Mouse (Mus musculus) gastrocnemius, adult 18-20 months (tissue): ENCODE results near the gene Flt3. TPM values are rescaled to one million over a fixed set of nuclear protein-coding genes. Genes with fewer than 3 reads are reported as not detected.
A peak's percentile ranks its signal among the peaks of the same experiment; 100 is the strongest.

Experiments used
- DNase-seq: peaks from one replicate; pipeline ENCODE4 v3.0.0; 2021; ENCODE audit warnings: low spot score
- total RNA-seq, 2 experiments: library from RNA; stranded (reverse); gene quantifications; 2 replicates each; pipeline ENCODE4 v1.2.3; 2021

The Flt3 gene
- total RNA-seq, 2 experiments from 2014 or later: 0.07 TPM

DNA sequence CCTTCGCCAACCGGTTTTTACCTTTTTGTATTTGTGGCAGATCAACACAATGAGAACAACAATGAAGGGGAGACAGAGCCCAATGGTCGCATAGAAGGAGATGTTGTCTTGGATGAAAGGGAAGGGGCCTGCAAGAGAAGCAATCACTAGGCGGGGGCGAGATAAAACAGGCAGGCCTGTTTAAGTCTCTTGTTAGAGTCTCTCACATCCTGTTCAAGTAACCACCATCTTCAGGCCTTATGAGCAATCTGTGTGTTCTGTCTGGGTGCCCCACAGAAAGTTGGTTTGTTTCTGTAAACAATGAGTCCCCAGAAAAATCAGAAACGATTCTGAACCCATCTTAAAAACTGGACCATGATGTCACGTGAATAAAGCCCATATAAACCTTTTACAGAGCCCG is 45.3 kb downstream of the Flt3 start:
- no peak for DNase-seq

DNA sequence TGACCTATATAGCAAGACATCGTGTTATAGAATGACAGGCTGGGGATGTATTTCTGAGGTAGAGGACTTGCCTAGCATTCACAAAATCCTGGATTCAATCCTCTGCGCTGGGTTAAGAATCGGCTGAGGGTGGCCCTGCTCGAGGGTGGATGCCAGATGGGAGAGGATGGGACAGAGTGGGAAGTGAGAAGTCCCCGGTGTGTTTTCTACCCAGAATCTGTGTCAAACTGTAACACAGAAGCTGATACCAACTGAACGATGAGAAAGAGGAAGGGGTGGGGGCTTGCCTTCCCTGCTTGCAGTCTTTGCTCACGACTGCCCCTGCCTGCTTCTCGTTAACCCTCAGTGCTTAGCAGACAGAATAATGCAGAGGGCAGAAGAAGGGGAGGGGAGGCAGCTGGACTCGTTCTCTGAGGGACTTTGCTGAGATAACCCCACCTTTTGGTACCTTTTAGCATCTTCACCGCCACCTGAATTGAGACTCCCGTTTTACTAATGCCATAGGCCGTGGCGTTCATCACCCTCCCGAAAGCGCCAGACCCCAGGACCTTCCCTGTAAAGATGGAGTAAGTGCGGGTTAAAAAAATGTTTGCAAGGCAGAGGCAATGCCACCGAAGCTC is 46.0 kb downstream of the Flt3 start:
- no peak for DNase-seq

DNA sequence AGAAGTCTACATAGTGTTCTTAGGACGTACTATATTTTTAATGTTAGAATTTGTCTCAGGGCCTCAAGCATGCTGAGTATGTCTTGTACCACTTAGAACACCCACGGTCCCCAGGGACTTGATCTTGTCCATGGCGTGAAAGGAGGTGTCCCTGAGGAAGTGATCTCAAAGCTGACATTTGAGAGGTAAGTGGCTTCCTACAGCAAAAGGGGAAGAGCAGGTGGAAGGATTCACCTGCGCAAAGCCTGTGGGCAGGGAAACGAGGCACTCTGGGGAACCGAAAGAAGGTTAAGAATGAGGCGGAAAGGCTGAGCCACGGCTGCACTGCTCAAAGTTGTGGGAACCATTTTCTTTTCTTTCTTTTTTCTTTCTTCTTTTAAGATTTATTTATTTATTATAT is 48.4 kb downstream of the Flt3 start:
- no peak for DNase-seq

DNA sequence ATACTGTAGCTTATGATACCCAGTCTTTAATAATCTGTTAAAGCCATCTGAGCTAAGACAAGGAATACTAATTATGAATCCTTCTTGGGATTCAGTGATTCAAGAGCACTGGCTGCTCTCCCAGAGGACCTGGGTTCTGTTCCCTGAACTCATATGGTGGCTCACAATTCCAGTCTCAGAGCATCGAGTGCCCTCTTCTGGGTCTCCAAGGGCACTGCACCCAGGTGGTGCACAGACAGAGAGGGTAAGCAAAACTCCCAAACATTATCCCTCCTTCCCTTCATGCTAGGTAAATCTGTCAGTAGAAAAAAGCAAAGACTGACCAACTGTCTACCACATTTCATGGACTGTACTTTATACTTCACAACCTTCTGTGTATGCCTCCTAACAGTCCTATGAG is 54.3 kb downstream of the Flt3 start:
- DNase-seq: no peak

DNA sequence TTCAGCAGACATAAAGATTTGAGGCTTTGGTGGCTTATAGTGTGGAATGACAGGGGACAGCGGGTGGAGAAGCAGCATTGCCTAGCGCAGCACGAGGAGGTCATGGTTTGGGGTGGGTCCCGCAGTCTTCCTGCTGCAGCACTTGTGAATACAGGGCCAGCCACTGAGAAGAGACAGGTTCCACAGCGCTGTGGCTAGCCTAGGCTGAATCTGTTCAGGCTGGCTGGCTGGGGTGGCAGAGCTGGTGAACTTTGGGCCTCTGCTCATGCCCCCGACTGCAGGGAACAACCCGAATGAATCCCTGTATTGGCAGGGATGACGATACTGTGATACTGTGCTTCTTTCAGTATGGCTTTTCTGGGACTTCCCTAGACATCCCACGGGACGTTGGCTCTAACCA is 56.4 kb downstream of the Flt3 start:
- no peak for DNase-seq

DNA sequence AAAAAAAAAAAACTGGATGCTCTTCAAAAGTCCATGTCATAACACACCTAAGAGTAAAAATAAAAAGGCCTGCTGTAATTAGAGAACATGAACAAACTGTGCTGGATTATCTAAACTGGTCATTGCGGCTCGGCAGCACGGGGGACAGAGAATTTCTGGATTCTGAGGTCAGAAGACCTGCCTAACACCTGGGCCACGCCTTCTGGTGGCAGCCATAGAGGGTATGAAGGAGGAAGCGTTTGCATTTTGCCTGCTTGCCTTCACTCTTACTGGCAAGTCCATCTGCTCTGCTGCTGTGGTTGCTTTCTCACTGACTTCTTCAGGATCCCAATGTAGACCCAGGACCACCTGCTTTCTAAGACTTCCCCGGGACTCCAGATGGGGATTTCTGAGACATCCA is 57.4 kb downstream of the Flt3 start:
- no peak for DNase-seq

DNA sequence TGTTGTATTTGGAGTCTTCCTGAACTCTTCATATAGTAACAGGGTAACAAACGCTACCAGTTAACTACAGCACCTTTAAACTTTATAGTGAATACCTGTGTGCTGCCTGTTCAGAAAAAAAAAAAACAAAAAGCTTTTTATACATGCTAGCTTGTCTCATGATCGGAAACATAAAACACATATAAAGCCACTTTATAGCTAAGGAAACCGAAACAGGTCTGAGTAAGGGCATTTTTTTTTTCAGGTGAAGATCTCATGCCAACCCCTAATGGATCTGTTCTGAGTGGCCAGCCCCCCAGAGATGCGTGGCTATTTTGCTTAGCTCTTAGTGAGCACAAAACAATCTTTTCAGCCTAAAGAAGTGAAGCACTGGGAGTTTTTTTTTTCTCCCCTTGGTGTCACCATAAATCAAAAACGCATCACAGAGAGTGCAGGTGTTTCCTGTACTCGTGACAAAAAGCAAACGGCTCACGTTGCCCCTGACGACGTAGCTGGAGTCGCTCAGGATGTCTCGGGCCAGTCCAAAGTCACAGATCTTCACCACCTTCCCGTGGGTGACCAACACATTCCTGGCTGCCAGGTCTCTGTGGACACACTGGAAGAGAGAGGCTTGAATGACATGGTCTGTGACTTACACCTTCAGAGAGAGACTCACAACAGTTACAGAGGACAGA is 59.4 kb downstream of the Flt3 start:
- DNase-seq: no peak

DNA sequence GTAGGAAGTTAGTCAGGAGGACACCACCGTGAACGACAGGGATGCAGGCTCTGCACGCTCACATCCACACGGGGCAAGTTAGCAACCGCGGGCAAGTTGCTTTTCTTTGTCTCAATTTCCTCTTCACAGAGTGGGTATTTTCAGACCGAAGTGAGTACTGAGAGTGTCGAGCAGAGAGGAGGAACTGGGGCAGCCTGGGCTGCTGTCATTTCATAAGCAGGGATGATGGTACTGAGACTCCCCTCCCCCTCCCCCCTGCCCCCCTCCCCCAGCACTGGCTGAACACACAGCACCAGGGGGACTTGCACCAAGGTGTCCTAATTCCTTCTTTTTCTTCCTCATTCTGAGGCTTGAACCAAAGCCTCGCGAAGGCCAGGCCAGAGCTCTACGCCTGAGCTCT is 60.7 kb downstream of the Flt3 start:
- DNase-seq: no peak

DNA sequence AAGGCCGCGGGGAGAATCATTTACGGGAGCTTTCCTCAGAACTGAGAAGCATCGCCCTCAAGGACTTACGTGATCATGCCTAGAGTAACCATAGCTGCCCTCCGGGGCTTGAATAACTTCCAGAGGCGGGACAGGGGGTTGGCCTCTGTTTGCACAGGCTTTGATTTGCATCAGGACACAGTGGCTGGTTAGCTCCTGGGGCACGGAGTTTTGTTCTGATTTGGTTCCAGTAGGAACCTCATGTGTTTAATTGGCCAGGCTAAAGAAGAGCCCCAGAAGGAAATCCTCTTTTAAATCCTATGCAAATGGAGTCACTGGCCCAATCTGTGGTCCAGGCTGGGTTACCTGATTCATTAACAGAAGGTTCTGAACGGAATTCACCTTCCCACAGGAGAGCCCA is 61.3 kb downstream of the Flt3 start:
- DNase-seq: no peak

DNA sequence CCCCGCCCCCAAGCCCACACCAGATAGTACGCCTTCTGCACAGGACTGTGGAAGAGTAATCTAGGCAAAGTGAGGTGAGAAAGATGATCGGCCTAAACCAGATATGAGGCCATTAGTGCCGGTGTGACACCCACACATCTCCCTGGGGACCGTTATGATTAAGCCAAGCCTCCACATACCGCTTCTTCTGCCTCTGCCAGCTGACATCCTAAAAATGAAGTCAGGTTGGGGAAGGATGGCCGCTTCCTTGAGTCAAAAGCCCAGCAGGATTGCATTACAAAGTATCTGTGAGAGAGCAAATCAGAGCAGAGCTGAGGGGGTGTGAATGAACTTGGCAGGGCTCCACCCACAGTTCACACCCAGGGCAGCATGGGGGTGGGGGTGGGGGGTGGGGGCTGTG is 67.6 kb downstream of the Flt3 start:
- no peak for DNase-seq

DNA sequence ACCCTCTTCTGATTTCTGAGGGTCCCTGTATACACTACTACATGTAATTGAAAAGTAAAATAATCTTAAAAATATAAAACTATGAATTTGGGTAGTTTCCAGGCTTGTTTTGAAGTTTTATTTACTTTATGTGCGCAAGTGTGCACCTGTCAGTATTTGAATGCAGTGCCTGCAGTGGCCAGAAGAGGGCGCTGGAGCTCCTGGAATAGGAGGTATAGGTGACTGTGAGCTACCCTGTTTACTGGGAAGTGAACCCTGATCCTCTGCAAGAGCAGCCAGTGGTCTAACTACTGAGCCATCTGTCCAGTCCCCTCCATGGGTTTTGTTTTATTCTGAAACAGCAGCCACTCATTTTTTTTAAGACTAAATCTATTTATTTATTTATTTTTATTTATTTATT is 68.7 kb downstream of the Flt3 start:
- peak; percentile 6 for DNase-seq

DNA sequence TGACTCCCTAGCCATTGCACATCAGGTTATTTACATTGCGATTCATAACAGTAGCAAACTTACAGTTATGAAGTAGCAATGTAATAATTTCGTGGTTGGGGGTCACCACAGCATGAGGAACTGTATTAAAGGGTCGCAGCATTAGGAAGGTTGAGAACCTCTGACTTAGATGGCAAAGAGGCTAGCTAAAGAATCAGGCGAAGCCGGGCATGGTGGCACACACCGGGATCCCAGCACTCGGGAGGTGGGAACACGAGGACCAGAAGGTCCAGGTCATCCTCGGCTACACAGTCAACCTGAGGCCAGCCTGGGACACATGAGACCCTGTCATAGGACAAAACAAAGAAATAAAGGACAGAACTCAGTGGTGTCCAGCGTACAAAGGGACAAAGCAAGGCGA is 70.3 kb downstream of the Flt3 start:
- no peak for DNase-seq

DNA sequence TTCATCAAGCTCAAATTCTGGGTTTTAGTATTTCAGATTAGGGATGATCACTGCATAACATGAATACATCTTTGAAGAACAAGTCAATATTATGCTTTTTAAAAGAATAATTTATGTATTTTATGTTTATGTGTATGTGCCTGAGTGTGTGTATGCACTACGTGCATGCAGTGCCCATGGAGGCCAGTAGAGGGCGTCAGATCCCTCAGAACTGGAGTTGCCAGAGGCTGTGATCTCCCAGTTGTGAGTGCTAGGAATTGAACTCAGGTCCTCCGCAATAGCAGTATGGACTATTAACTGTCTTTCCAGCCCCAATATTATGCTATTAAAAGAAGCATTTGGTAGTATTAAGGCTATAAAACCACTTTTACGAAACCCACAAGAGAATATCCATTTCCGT is 72.7 kb downstream of the Flt3 start:
- no peak for DNase-seq

DNA sequence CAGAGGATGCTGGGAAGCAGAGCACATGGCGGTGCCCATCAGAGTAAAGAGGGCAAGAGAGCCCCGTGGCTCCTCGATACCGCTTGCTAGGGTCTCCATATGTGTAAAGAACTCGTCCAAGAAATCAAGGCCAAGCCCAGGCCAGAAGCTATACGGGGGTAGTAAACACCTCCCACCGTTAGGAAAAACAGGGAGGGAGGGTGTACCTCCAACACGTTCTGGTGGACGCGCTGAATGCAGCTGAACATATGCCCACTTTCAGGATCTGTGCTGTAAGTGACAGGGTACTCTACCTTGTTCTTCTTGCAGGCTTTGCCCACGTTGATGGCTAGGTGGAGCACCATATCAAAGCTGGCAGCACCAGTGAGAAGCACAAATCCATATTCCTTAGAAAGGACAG is 74.4 kb downstream of the Flt3 start:
- DNase-seq: no peak

DNA sequence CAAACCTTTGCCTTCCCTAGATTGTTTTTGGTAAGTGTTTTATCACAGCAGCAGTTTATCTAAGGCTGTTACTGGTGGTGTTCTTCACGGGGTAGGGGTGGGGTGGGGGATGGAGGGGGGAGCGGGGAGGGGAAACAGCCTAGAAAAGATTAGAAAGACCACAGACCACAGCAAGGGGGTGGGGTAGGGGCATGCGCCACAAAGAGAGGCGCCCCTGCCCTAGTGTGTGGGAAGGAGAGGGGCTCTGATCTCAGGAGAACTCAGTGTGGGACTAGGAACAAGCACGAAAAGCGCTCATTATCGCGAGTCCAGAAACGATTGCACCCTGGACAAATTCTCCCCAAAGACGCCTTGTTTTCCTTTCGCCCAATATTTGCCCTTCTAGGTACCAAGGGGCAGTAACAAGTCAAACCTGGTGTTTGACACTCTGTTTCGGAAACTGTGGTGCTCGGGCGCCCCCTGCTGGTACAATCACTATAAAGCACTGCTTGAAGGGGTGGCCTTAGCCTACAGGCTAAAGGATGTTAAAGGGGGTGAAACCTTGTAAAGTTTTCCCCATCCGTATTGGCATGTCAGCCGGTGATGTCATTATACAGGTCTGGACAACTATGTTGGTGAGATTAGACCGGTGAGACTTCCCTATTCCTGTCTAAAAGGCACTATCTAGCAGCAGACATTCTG is 76.9 kb downstream of the Flt3 start:
- peak; percentile 51 for DNase-seq

DNA sequence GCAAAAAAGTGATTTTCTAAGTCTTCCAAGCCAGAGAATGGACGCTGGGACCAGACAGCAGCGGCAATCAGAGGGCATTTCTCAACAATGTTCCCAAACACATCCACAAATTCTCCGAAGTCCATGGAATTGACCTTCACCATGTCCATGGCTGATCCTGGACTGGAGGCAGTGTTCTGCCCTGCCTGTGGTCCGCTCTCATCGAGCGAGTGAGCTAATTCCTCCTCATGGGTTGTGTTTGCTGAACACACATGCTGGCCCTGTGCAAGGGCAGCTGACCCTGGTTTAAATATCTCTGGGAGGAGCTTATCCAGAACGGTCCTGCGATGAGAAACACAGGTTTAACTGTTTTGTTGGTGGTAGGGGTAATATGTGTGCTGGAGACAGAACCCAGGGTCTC is 78.1 kb downstream of the Flt3 start, which contains the start of gene Urad:
Gene Urad, minus strand, starts transcription at position 258 of the 400 bp plus-strand sequence.
- DNase-seq: no peak

DNA sequence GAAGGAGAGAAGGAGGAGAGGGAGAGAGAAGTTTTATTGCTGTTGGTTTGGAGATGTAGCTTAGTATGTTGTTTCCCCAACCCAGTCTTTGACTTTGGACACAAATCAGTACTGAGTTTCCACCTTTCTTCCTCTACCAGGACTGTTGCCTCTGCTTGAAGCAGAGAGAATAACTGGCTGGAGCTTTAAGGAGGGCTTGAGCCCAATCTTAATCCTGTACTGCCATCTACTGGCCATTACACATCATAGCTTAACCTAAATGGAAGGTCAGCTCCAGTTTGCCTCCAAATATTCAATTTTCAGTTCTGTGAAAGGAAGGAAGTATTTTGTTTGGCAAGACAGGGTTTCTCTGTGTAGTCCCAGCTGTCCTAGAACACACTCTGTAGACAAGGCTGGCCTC is 80.6 kb downstream of the Flt3 start:
- DNase-seq: peak; percentile 24

DNA sequence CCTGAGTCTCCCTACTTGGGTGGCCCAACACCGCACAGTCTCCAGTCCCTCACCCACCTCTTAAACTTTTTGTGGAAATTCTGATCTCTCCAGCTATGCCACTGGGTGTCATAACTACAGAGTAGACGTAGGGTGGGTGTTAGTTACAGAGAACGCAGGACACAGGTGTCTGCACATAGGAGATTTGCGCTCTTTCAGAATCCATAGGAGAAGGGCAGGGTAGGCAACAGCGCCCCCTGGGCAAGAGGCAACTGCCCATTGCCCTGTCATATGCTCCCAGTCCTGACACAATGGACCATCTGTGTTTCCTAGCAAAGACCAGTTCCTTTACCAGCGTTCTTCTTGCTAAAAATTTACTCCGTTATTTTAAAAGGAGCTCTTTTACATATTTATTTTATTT is 82.3 kb downstream of the Flt3 start:
- DNase-seq: no peak

DNA sequence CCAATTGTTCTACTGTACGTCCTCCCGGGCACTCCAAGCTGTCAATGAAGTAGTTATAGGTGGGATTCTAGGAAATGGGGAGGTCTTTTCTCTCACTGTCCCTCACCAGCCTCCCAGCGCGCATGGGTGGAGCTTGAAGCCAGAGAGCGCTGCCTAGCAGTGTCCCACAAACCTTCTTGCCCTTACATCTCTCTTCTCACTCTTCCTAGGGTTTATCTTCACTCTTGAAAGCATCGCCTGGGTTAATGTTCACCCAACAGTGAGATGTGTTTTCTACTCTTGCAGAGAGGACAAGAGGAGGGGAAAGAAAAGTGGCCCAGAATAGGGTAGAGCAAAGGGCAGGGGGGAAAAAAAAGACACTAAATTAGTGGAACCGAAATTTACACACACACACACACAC is 83.0 kb downstream of the Flt3 start:
- DNase-seq: no peak

DNA sequence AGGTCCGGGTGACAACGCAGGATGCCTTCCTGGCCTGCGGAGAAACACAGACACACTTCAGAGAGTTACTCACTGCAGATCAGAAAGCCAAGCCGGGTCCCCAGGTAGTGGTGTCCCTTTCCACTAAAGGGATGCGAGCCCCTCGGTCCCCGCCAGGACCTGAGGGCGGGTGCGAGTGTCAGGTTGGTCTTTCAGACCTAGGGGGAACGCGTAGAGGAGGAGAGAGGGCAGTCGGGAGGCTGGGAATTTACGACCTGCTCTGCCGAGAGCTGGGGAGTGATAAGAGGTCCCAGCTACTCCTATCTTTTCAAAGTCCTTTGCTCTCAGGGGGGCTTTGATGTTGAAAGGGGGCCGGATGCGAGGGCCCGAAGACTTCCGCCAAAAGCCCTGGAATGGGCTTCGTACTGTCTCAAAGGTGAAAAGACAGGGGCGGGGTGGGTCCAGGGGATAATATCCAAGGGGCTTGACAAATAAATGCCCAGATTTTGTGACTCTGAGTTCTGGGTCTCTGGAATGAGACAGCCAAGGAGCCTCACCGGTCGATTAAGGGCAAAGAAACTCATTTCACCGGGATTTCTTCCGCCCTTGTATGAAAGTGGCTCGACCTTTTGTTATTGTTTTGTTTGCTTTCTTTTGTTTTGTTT is 84.7 kb downstream of the Flt3 start:
- DNase-seq: no peak

DNA sequence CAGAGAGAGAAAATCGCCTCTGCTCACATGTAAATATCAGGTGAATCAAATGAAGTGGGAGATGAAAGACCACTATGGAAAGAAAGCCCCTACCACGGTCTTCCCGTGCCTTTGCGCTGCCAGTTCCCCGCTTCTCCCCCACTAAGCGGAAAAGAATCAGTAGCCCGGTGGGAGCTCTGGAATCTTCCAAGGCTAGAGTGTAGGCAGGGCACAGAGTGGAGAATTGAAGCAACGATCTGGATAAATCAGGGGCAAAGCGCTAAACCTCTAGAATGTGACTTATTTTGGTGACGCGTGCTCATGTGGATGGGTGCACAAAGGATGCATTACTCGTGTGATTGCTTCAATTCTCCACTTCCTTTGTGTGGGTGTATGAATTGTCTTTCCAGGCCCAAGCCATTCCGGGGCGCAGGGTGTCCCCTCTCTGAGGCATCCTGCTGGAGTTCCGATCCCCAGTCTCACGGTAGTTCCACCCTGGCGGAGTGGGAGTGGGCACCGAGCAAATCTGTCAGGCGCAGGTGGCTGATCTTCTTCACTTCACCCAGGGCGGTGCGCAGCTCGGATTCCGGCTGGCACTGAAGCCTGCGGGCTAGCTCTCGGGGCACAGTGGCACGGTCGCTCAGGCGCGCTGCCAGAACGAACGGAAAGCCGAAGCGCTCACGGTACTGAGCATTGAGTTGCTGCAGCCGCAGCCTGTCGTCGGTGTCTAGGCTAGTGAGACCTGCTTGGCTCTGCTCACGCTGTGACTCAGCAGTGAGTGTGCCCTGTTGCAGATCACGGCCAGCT is 85.5 kb downstream of the Flt3 start:
- peak; percentile 21 for DNase-seq
